Mouse (Mus musculus): ENCODE measurements around the gene Zfp184. TPM values are rescaled to one million over a fixed set of nuclear protein-coding genes. Genes with fewer than 3 reads are reported as not detected.
"Not testable (repeated sequence)": the region's sequence is repeated elsewhere in the genome, so short reads cannot be mapped to it uniquely, and the experiment has no call there.

The Zfp184 gene
- 1 to 10 TPM in 1 of 4 experiments, under 1 TPM in 3; 0.46 to 1.0 (median 0.83) TPM for total RNA-seq (2022)

DNA sequence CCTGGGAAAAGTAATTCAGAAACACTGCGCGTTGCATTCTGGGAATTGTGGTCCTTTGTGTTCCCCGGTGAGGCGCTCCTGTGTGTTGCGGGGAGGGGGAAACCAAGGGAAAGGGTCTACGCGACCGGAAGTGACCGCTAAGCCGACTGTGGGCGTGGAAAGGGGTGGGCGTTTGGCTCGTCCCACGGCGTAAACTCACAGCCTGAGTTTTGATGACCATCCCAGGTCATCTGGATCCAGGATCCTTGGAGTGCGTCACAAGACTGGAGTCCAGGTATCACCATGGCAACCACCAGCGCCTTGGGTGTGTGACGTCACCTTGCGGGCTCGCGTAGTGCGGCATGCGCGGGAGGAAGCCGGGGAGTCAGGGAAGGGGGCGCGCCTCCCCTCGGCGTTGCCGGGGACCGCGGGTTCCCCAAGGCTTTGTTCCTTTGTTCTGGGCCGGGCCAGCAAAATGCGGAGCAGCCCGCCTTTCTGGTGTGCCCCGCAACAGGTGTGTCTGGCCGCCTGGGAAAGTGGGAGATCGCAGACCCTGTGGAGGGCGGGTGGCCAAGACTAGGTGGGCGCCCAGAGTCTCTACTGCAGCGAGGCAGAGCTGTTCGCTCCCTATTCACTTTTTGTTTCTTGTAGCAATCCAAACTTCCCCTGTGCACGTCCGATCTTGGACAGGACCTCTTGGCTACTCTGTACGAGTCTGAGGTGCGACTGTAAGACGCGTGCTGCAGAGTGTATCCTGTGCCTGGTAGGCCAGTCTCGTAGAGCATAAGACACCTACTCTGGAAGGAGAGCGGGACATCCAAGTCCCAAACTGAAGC lies at the start of gene Zfp184:
Zfp184 (plus strand) TSS at position 169 of the 815 bp plus-strand sequence.
- peak; percentile 77 for DNase-seq (ENCODE audit: low spot score)

GRCm38 (mm10) chr13:21896549-21897244 lies 48.2 kb upstream of the Zfp184 start:
- no peak for DNase-seq (ENCODE audit: low spot score)

DNA sequence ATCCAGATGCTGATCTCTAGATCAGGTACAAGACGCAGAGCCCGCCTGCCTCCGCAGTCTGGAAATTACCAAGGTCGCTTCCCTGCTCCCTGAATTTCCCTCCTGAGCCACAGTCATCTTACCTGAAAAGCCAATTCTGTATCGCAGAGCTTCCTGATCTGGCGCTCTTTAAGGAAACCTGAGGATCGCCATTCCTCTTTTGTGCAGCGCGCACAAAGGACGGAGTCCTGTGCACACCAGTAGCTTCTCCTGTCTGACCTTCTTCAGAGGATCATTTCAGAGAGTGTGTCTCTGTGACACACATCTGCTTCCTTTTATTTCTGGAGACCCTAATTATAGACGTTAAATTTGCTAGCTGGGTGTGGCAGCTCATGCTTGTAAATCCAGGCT lies 47.7 kb upstream of the Zfp184 start:
- no peak for DNase-seq (ENCODE audit: low spot score)

GRCm38 (mm10) chr13:21900870-21901565 lies 43.9 kb upstream of the Zfp184 start:
- DNase-seq (ENCODE audit: low spot score), result not testable (repeated sequence)

- no peak for DNase-seq (ENCODE audit: low spot score)
These were observed 41.4 kb upstream of the Zfp184 start for GRCm38 (mm10) chr13:21903500-21903899.

DNA sequence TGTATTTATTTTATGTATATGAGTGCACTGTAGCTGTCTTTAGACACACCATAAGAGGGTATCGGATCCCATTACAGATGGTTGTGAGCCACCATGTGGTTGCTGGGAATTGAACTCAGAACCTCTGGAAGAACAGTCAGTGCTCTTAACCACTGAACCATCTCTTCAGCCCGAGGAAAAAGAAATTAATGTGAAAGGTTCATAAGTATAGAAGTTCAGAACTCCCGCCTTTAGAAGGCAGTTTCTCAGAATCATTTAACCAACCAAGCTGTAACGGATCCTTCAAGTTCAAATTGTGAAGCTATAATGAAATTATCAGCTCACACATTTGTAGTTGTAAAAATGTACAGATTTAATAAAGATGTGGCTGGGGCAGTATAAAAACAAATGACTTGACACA lies 40.8 kb upstream of the Zfp184 start:
- not testable (repeated sequence) for DNase-seq (ENCODE audit: low spot score)

DNA sequence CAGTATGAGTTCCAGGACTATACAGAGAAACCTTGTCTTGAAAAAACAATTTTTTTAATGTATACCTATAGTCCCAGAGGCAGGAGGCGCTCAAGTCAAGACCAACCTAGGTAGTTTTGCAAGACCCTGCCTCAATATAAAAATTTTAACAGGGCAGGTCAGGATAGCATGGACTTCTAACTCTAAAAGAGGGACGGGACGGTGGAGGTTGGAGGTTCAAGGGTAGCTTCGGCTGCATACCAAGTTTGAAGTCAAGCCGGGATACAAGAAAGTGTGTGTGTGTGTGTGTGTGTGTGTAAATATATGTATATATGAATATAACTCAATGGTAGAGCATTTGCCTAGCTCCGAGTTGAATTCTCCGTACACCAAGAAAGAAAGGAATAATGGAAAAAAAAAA lies 38.6 kb upstream of the Zfp184 start:
- DNase-seq (ENCODE audit: low spot score), result no peak

GRCm38 (mm10) chr13:21906946-21907806 lies 37.7 kb upstream of the Zfp184 start:
- DNase-seq (ENCODE audit: low spot score), result no peak

DNA sequence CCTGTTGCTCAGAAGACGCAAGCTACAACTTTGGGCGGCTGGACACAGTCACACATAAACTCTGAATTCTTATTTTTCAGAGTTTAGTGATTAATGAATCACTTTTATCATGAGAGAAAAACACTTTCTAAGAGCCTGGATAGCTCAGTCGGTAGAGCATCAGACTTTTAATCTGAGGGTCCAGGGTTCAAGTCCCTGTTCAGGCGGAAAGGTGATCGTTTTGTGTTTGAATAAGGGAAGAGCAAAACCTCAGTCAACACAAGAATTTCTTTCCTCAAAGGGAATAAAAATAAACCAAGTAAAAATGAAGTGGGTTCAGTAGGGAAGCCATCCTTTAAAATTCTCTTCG lies 37.1 kb upstream of the Zfp184 start:
- DNase-seq (ENCODE audit: low spot score), result not testable (repeated sequence)

DNA sequence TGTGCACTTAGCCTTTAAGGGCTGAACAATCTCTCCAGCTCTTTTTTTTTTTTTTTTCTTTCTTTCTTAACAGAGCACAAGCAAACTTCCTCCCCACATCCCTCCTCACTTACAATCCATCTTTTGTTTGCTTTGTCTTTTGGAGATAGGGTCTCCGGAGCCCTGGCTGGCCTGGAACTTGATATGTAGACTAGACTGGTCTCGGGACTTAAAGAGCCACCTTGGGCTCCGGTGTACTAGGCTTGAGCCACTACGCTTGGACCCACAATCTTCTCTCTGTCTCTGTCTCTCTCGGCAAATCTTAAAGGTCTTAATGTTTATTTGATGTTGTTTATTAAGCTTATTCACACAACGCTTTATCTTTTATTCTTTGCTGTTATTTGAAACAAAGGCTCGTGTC lies 34.2 kb upstream of the Zfp184 start:
- DNase-seq (ENCODE audit: low spot score), result no peak

GRCm38 (mm10) chr13:21911147-21911546 lies 33.7 kb upstream of the Zfp184 start:
- no peak for DNase-seq (ENCODE audit: low spot score)

DNA sequence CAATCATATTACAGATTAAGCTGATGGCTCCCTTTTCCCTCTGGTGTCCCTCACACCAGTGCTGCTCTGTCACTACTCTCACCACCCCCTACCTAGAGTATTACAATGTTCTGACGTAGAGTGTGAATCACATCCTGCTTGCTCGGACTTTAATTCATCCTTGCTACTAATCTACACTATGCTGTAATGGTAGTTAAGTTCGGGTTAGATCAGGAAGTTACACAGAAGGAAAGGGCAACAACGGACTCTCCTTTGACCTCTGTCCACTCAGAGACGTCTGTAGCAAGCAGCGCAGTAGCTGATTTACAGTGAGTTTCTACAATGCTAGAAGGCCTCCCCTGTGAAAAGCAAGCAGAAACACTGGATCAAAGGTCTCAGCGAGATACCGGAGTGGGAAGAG lies 31.0 kb upstream of the Zfp184 start:
- no peak for DNase-seq (ENCODE audit: low spot score)

- peak; percentile 79 for DNase-seq (ENCODE audit: low spot score)
These were observed 30.3 kb upstream of the Zfp184 start for GRCm38 (mm10) chr13:21914599-21914998.

- no peak for DNase-seq (ENCODE audit: low spot score)
These were observed 29.4 kb upstream of the Zfp184 start for GRCm38 (mm10) chr13:21915487-21915886.

GRCm38 (mm10) chr13:21916056-21916455 lies 28.8 kb upstream of the Zfp184 start:
- no peak for DNase-seq (ENCODE audit: low spot score)

DNA sequence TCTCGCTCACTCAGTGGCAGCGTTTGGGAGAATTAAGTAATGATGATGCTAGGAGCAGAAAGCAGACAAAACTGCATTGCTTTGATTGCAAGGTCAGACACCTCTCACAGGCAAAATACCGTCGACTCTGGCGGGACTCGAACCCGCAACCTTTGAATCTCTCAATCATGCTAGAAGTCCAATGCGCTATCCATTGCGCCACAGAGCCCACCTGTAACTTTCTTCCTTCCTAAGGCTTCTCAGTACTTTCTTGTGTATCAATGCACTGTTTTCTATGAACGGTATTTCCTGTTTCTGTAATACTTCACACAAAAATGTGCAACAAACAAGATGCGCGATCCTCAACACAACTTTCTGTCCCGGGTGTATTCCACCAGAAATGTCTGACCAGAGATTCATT lies 27.9 kb upstream of the Zfp184 start:
- no peak for DNase-seq (ENCODE audit: low spot score)

- no peak for DNase-seq (ENCODE audit: low spot score)
These were observed 27.4 kb upstream of the Zfp184 start for GRCm38 (mm10) chr13:21917480-21917879.

DNA sequence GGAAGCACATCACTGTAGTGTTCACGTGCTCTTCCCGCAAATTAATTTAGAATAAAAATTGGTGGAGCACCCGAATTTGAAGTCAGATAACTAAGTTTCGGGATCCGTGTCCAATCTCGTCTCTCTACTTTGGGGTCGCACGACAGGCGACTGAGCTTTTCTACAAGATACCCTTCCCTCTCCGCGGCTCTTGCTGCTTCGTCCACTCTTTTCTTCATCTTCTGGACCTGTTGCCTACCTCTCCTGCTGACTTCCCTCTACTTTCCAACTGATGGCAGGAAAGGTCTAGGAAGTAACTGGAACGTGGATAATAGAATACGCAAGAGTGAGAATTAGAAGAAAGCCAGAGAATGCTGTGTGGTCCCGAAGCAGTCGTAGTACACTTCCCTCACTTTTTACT lies 26.9 kb upstream of the Zfp184 start:
- DNase-seq (ENCODE audit: low spot score), result no peak

DNA sequence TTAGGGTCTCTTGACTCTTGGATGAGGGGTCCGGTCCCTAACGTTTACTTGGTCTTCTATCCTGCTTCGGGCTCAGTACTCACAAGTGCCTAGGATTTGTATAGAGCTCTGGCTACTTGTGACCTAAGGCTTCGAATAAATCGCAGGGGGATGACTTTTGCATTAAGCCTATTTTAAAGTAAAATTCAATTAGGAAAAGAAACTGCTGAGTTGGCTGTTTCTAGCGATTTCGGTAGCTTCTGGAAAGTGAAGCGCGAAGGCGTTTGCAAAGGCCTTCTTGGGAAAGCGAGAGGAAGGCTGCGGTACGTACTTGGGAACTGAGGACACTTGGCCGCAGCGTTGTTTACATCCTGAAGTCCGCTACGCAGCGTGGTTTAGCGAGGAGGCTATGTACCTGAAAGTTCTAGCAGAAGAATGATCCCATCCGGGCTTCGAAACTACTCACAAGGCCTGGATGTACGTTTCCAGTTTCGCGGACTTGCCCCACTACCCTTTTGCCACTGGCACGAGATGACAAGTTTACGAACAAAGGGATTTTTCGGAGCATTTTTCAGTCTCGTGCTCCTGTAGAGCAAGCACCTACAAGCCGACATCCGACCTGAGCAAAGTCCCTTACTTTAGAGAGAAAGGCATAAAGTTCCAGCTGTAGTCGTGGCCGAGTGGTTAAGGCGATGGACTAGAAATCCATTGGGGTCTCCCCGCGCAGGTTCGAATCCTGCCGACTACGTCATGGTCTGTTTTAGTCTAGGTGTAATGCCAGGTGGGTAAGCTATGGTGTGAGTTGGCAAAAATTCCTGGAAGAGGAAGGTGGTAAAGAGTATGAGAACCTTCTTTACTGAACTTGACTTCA lies 26.1 kb upstream of the Zfp184 start:
- peak; percentile 92 for DNase-seq (ENCODE audit: low spot score)

GRCm38 (mm10) chr13:21919836-21920431 lies 25.0 kb upstream of the Zfp184 start:
- DNase-seq (ENCODE audit: low spot score), result no peak
